Mouse (Mus musculus) gastrocnemius, postnatal 4 days (tissue): Measurements from ENCODE around the gene Tmem259. TPM values are rescaled to one million over a fixed set of nuclear protein-coding genes. Genes with fewer than 3 reads are reported as not detected.
"Not testable (repeated sequence)": the region's sequence is repeated elsewhere in the genome, so short reads cannot be mapped to it uniquely, and the experiment has no call there.

Source experiments
- DNase-seq, 2 experiments: peaks; one replicate each; pipeline ENCODE4 v3.0.0; 2021 to 2022; ENCODE audit warnings: low spot score in 2 of 2, mixed read lengths in 2 of 2
- total RNA-seq, 2 experiments: library from RNA; stranded (reverse); gene quantifications; 2 replicates each; pipeline ENCODE4 v1.2.3; 2021

Tmem259 gene
- total RNA-seq, 2 experiments from 2014 or later = 109 to 119 TPM

GRCm38 (mm10) chr10:79968181-79968580 lies 15.9 kb downstream of the Tmem259 start:
- DNase-seq = no peak

DNA sequence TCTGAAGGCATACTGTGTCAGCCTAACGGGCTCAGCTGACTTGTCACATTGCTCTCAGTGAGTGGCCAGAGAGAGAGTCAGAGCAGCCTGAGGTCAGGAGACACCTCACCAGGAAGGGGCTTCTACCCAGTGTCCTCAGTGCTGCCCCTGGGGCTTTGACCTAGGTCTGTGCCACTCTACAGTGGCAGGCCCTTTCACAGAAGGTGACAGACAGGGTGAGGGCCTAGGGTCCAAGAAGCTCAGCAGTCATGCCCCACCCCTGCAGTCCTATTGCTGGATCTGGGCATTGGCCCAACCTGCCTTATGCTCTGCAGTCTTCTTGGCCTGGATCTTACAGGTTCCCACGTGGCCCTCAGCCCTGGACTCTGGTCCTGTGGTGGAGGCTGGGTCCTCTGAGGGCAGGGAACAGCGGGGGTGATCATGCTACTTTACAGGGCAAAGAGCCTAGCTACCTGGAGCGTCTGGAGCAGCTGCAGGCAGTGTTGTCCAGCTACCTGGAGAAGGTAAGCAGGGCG lies 17.2 kb downstream of the Tmem259 start:
- no peak for DNase-seq

DNA sequence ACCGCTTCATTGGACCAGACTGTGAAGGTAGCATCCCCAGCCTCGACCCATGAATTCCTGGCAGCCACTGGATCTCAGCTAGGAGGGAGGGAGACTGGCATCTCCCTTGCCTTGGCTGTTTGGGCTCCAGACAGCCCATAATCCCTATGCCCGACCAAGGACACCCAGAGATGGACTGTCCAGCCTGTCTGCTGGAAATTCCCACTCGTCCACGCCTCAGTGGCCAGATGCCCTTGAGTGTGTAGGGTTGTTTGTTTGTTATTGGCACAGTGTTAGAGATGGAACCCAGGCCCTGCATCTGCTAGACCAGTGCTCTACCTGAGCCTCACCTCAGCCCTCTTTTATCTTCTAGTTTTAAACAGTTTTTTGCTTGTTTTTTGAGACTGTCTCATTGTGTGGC lies 18.8 kb downstream of the Tmem259 start:
- no peak for DNase-seq

DNA sequence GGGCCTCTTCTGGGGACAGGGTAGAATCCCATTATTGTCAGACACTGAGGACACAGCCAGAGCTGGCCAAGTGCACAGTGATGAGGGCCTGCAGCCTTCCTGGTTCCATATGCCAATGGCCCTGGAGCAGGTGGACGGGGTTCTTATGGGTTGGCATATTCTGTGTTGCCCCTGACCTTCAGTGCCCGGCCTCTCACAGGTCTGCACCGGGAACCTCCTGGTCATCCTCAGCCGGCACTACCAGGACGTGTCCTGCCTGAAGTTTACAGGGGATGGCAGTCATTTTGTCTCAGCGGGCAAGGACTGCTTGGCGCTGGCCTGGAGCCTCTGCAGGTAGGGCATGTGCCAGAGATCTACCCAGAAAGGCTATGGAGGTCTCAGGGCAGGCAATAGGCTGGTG lies 19.4 kb downstream of the Tmem259 start:
- no peak for DNase-seq

DNA sequence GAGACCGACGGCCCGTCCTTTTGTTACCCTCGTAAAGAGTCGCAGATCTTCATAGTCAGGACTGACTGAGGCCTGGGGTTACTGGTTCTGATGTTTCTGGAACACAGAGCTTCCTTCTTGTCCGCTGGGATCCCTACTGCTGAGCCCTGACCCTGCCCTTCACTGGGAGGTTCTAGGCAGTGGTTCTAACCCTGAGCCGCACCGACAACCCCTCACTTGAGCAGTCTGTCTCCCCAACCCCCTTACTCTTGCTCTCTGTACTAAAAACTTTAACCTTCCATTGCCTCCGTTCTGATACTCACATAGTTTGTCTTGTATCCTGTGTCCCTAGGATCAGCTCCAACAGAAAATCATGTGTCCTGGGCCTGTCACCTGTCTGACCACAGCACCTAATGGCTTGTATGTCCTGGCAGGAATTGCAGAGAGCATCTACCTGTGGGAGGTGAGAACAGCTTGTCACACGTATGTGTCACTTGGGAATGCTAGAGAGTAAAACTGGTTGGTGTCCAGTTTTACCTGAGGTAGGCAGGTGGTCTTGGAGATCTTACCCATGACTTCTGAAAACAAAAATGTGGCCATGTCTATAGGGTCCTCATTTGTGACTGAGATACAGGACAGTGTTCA lies 23.3 kb downstream of the Tmem259 start:
- DNase-seq = no peak

DNA sequence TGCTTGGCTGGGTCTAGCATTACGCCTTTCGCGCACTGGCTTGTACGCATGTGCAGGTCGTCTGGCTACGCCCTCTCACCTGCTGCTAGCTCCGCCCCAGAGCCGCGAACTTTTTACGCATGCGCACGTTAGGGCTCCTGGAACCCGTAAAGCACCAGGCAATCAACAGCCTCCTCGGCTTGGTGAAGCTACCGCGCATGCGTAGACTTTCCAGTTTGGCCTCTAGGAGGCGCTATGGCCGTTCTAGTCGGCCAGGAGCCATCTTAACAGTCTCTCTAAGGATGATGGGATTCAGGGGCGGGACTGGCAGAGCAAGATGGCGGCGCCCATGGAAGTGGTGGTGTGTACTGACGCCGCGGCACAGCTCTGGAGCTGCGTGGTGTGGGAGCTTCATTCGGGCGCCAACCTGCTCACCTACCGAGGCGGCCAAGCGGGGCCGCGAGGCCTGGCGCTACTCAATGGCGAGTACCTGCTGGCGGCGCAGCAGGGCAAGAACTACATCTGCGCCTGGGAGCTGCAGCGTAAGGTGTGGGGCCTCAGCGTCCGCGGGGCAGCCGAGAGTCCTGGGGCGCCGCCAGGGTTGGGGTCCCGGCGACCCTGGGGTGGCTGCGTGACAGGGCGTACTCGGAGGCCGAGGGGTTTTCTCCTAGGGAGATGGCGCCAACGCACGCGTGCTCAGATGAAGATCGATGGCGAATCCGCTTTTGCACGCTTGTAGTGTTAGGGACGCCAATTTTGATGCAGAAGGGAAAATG lies 24.1 kb downstream of the Tmem259 start, which contains the start of gene Wdr18:
TSS of gene Wdr18 (plus strand) at position 306 of the 755 bp plus-strand sequence.
- DNase-seq = peak; percentile 96

GRCm38 (mm10) chr10:79959412-79959811 lies 24.7 kb downstream of the Tmem259 start:
- not testable (repeated sequence) for DNase-seq

GRCm38 (mm10) chr10:79958140-79958816 lies 25.9 kb downstream of the Tmem259 start:
- DNase-seq = peak; percentile 70 to 81

- no peak for DNase-seq
Measured at GRCm38 (mm10) chr10:79956643-79957154, 27.4 kb downstream of the Tmem259 start.

DNA sequence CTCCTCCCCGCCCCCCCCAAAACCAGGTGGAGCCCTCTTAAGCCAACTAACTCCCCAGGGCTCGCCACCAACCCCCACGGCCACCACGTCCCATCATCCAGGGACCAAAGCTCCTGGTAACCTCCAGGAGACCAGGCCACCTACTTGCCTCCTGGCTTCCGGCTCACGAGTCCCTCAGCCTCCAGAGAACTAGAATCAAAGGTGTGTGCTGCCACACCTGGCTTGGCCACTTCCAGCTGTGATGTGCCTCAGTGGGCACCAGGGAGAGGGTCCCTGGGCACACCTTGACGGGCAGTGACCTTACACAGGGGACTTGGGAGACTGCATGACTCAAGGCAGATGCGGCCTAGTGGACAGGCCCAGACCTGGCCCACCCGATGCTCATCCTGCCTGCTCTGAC lies 28.4 kb downstream of the Tmem259 start:
- DNase-seq = no peak

DNA sequence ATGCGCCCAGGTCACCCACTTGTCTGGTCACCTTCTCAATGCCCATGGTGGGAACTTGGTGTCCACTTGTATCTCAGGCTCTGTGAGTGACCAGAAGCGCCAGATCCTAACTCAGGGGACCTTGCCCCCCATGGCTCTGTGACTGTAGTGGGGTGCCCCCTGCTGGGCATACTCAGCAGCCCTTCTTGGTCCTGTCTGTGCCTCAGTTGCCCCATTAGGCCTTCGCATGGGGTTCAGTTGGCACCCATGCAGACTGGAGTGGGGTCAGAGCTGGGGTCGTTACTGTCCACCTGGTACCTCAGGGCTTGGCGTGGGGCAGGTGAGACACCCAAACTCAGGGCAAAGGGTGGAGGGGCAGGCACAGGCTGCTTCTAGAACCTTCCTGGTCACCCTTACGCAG lies 30.2 kb downstream of the Tmem259 start:
- no peak for DNase-seq

GRCm38 (mm10) chr10:79950661-79951060 lies 33.5 kb downstream of the Tmem259 start:
- DNase-seq = no peak

- no peak for DNase-seq
Measured at GRCm38 (mm10) chr10:79949873-79950272, 34.3 kb downstream of the Tmem259 start.

GRCm38 (mm10) chr10:79947502-79947901 lies 36.6 kb downstream of the Tmem259 start:
- no peak for DNase-seq

DNA sequence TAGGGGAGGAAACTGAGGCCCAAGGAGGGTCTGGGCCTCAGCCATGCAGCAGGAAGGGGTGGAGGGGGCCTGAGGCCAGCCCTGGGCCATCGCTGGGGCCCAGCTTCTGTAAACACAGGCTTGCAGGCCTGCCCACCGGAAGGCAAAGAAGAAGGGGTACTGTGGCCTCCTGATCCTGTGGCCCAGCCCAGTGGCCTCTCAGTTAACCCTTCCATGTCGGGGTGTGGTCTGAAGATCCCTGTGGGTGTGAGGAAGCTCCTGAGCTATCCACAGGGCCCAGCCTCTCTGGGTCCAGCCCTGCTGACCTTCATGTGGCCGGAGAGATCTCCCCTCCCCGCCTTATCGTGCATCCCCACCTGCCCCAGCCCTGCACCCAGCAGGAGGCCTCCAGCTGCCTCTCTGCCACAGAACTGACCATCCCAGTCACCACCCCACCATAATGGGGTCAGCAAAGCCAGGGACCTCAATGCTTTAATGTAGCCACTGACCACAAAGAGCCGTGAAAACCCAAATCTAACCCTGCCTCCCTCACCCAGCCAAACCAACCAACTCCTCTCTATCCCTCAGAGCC lies 37.3 kb downstream of the Tmem259 start:
- no peak for DNase-seq

GRCm38 (mm10) chr10:79945507-79946234 lies 38.5 kb downstream of the Tmem259 start:
- no peak for DNase-seq

GRCm38 (mm10) chr10:79943471-79943901 lies 40.6 kb downstream of the Tmem259 start:
- no peak for DNase-seq

- no peak for DNase-seq
Measured at GRCm38 (mm10) chr10:79942988-79943387, 41.1 kb downstream of the Tmem259 start.

GRCm38 (mm10) chr10:79940749-79941148 lies 43.4 kb downstream of the Tmem259 start:
- DNase-seq = no peak

DNA sequence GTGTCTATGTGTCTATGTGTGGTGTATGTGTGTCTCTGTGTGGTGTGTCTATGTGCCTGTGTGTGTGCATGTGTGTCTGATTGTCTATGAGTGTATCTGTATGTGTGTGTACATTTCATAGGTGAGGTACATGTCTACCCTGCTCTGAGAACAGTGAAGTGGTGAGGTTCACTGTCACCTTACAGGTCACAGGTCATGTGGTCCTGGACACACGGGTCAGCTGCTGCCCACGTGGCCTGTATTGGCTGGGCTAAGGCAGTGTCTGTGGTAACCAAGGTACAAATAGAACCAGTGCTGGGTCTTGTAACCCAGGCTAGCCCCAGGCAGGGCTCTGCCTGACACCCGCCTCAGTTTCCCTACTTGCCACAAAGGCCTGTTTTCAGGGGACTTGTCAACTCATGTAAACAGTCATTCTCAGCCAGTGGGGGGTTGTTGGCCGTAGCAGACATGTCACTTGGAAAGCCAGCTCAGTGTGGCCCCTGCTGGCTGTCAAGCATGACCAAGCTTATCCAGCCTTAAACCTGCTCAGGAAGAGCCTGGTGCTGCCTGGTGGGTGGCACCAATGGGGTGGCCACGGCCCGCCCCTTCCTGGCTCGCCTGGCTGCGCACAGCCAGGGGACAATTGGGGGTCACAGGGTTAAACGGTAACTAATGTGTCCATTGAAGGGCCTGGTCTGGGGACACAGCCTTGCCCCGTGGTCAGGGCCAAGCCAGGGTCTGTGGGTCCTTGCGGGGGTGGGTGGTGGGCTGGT lies 46.2 kb downstream of the Tmem259 start:
- no peak for DNase-seq
